Mouse (Mus musculus) embryonic facial prominence, embryonic 15.5 days (tissue): ENCODE measurements around the gene Sesn2. TPM values are rescaled to one million over a fixed set of nuclear protein-coding genes. Genes with fewer than 3 reads are reported as not detected.

Source experiments
- ATAC-seq: fragments of 200-750 bp; cut with Nextera tagmentation; 2 replicates; pipeline ENCODE4 v1.8.0; 2017; ENCODE audit warnings: low read depth, moderate TSS enrichment; ENCODE audit not compliant: insufficient number of reproducible peaks, low FRiP score, low TSS enrichment
- H3K27ac ChIP-seq: fragments of 300-500 bp; sonication (generic); replicated peaks from 2 replicates; pipeline ENCODE4 v1.5.1; 2015; ENCODE audit warnings: mild to moderate bottlenecking, inconsistent platforms
- H3K27me3 ChIP-seq: fragments of 300-500 bp; sonication (generic); 2 replicates; pipeline ENCODE4 v1.6.1; 2015; ENCODE audit warnings: inconsistent platforms
- H3K36me3 ChIP-seq: fragments of 300-500 bp; sonication (generic); 2 replicates; pipeline ENCODE4 v1.6.1; 2015; ENCODE audit warnings: mild to moderate bottlenecking, inconsistent platforms
- H3K4me1 ChIP-seq: fragments of 300-500 bp; sonication (generic); 2 replicates; pipeline ENCODE4 v1.6.1; 2015; ENCODE audit warnings: inconsistent platforms
- H3K4me2 ChIP-seq: fragments of 300-500 bp; sonication (generic); replicated peaks from 2 replicates; pipeline ENCODE4 v1.6.1; 2015; ENCODE audit warnings: mild to moderate bottlenecking, inconsistent platforms
- H3K4me3 ChIP-seq: fragments of 300-500 bp; sonication (generic); replicated peaks from 2 replicates; pipeline ENCODE4 v1.5.1; 2015; ENCODE audit warnings: mild to moderate bottlenecking, inconsistent platforms
- H3K9ac ChIP-seq: fragments of 300-500 bp; sonication (generic); 2 replicates; pipeline ENCODE4 v1.6.1; 2015; ENCODE audit warnings: inconsistent platforms
- H3K9me3 ChIP-seq: fragments of 300-500 bp; sonication (generic); replicated peaks from 2 replicates; pipeline ENCODE4 v1.6.1; 2016; ENCODE audit warnings: inconsistent platforms
- WGBS: fragments of 180-500 bp; shearing (Covaris S2); methylation state at CpG from one replicate; pipeline ENCODE4 v1.1.7; 2015; 5-methylcytosine and 5-hydroxymethylcytosine counted together
- polyA plus RNA-seq: library from polyadenylated mRNA; unstranded; fragments of >200 nt; fragmentation: Nextera tagmentation; extraction: Ambion mirVana; gene quantifications from 2 replicates; pipeline ENCODE4 v1.2.1, GENCODE M21; 2015

The Sesn2 gene
- polyA plus RNA-seq, 1 experiment from 2014 or later: 12.0 TPM

DNA sequence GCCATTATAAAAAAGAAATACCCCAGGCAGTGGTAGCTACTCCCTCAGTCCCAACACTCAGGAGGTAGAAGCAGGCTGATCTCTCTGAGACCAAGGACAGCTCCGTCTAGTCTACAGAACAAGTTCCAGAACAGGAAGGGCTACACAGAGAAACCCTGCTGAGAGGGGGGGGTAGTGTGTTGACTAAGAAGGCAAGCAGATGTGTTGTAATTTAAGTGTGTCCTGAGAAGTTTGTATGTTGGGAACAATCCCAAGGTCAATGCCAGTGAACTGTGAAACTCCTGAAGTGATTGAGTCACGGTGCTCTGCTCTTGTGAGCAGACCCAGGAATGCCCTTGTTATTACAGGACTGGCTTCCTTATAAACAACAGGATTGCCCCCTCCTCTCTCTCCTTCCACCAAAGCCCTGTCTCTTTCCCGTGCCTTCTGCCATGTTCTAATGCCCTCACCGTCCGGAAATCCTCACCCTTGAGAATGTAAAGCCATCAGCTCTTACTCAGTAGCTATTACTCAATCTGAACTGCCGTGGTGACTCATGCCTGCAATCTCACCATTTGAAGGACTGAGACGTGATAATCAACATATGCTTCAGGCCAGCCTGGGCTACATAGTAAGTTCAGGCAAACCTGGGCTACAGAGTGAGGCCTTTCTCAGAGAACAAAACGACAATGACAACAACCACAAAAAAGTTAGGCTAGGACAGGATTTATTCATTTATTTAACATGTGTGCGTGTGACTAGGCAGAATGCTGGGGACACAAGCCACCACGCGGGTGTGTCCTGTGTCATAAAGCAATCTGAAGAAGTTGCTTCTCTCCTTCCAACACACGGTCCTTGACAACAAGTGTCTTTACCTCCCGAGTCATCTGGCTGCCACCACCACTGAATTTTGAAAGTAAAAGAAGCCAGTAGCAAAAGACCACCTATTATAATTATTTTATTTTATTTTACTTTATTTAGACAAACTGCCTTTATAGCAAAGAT is 34.1 kb downstream of the Sesn2 start:
- H3K9me3 ChIP-seq: no peaks in the 10 kb centered on the region
- H3K4me3 ChIP-seq: no peak overlapping the region
- H3K27me3 ChIP-seq: no peaks in the 10 kb centered on the region
- H3K9ac ChIP-seq: no peak overlapping the region
- H3K27ac ChIP-seq: no peak overlapping the region
- no peak overlapping the region for H3K4me2 ChIP-seq
- no peaks in the 10 kb centered on the region for H3K36me3 ChIP-seq
- WGBS: 75% methylated on average over 13 of the region's 13 CpGs
- no peak for ATAC-seq
- H3K4me1 ChIP-seq: no peaks in the 10 kb centered on the region

DNA sequence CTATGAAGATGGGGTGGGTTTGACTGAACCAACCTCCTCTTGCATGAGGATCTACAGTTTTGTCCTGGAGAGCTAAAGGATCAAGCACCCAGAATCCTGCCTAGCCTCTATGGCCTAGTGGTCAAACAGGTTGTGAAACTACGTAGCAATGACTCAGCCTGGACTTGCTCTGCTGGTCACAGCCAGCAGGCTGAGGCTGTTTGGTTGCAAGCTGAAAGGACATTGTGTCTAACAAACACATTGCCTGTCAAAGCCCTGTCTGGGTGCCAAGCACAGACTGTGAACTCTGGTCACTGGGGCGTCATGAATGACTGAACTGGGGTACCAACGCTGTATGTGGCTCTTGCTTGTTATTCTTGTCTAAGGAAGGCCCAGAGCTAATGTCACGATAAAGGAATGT is 35.7 kb downstream of the Sesn2 start:
- no peaks in the 10 kb centered on the region for H3K4me1 ChIP-seq
- no peaks in the 10 kb centered on the region for H3K9me3 ChIP-seq
- H3K27ac ChIP-seq: no peak overlapping the region
- no peaks in the 10 kb centered on the region for H3K27me3 ChIP-seq
- H3K4me2 ChIP-seq: no peak overlapping the region
- 75% methylated on average over 4 of the region's 4 CpGs for WGBS
- H3K4me3 ChIP-seq: no peak overlapping the region
- H3K36me3 ChIP-seq: no peaks in the 10 kb centered on the region
- no peak for ATAC-seq
- no peak overlapping the region for H3K9ac ChIP-seq

GRCm38 (mm10) chr4:132473411-132473810 is 36.9 kb downstream of the Sesn2 start:
- Histone ChIP-seq H3K27me3 (no peaks in the 10 kb centered on the region), H3K36me3 (no peaks in the 10 kb centered on the region), H3K9ac (no peak overlapping the region), H3K27ac (no peak overlapping the region), H3K4me1 (no peaks in the 10 kb centered on the region), H3K4me2 (no peak overlapping the region), H3K4me3 (no peak overlapping the region), H3K9me3 (no peaks in the 10 kb centered on the region)
- WGBS: 89% methylated on average over 9 of the region's 9 CpGs
- ATAC-seq: no peak

GRCm38 (mm10) chr4:132469873-132470272 is 40.4 kb downstream of the Sesn2 start:
- H3K4me1 ChIP-seq: no peaks in the 10 kb centered on the region
- no peak overlapping the region for H3K4me2 ChIP-seq
- no peaks in the 10 kb centered on the region for H3K27me3 ChIP-seq
- H3K36me3 ChIP-seq: no peaks in the 10 kb centered on the region
- no peaks in the 10 kb centered on the region for H3K9me3 ChIP-seq
- H3K27ac ChIP-seq: no peak overlapping the region
- H3K9ac ChIP-seq: no peak overlapping the region
- 1% methylated on average over 3 of the region's 3 CpGs for WGBS
- ATAC-seq: no peak
- no peak overlapping the region for H3K4me3 ChIP-seq

GRCm38 (mm10) chr4:132464255-132464613 is 46.1 kb downstream of the Sesn2 start:
- H3K4me3 ChIP-seq: peak overlapping the region; percentile 84
- 2% methylated on average over 5 of the region's 5 CpGs for WGBS
- H3K4me1 ChIP-seq: peaks cover 16% of the 10 kb centered on the region
- ATAC-seq: no peak
- peak overlapping the region; percentile 9 for H3K9ac ChIP-seq
- H3K27ac ChIP-seq: peak overlapping the region; percentile 78; the same call in 1 of the 2 replicates
- no peaks in the 10 kb centered on the region for H3K9me3 ChIP-seq
- no peaks in the 10 kb centered on the region for H3K27me3 ChIP-seq
- H3K36me3 ChIP-seq: peaks cover 17% of the 10 kb centered on the region
- peak overlapping the region; percentile 77 for H3K4me2 ChIP-seq

GRCm38 (mm10) chr4:132463430-132464254 is 46.7 kb downstream of the Sesn2 start, which contains the start of gene Med18:
TSS of gene Med18 (minus strand) at chr4:132463921.
- WGBS: under 1% methylated on average over 44 of the region's 44 CpGs
- Histone ChIP-seq H3K36me3 (peaks cover 19% of the 10 kb centered on the region), H3K9me3 (no peaks in the 10 kb centered on the region), H3K4me2 (peak within 1 kb of the TSS; percentile 77), H3K4me3 (peak within 1 kb of the TSS; percentile 84), H3K9ac (peak within 1 kb of the TSS; percentile 81), H3K4me1 (peaks cover 16% of the 10 kb centered on the region), H3K27ac (peak within 1 kb of the TSS; percentile 78), H3K27me3 (no peaks in the 10 kb centered on the region)
- peak; percentile 89 for ATAC-seq

DNA sequence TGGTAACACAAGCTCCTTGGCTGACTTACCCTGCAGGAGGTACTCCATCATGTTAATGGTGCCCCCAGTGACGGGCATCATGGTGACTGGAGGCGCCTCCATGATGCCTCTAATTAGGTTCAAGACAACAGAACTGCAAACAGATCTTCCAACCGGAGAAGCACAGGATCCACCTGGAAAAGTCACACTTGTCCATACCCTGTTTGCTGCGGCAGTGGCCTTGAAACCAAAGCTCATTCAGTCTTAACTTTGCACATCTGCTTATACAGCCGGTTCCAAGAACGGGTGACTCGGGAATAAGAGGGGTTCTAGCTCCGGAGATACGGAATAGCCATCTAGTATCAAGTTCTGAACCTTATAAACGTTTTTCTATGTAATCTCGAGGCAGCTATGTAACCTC is 47.5 kb downstream of the Sesn2 start:
- H3K4me2 ChIP-seq: peak overlapping the region; percentile 77
- H3K4me1 ChIP-seq: peaks cover 16% of the 10 kb centered on the region
- no peak overlapping the region; the same call in 1 of the 2 replicates for H3K27ac ChIP-seq
- WGBS: 7% methylated on average over 11 of the region's 11 CpGs
- no peaks in the 10 kb centered on the region for H3K9me3 ChIP-seq
- ATAC-seq: no peak
- H3K27me3 ChIP-seq: no peaks in the 10 kb centered on the region
- H3K9ac ChIP-seq: peak overlapping the region; percentile 81
- H3K36me3 ChIP-seq: peaks cover 26% of the 10 kb centered on the region
- peak overlapping the region; percentile 84 for H3K4me3 ChIP-seq

DNA sequence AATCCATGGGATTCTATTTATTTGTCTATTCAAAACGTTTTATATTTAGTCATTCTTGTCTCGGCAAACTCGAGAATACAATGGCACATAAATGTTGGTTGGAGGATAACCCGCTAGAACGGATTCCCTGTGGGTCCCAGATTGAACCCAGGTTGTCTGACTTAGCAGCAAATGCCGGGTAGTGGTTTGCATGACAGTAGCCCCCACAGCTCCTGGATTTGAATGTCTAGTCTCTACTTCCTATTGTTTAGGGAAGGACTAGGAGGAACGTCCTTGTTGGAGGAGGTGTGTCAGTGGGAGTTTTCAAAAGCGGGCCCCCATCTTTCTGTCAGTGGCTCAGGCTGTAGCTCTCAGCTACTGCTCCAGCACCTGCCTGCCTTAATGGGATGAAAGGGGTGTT is 50.1 kb downstream of the Sesn2 start:
- no peak overlapping the region for H3K27ac ChIP-seq
- H3K27me3 ChIP-seq: no peaks in the 10 kb centered on the region
- no peak overlapping the region for H3K4me2 ChIP-seq
- WGBS: 90% methylated on average over 8 of the region's 8 CpGs
- no peak overlapping the region for H3K9ac ChIP-seq
- H3K4me3 ChIP-seq: no peak overlapping the region
- ATAC-seq: no peak
- H3K4me1 ChIP-seq: peaks cover 16% of the 10 kb centered on the region
- no peaks in the 10 kb centered on the region for H3K9me3 ChIP-seq
- H3K36me3 ChIP-seq: peaks cover 37% of the 10 kb centered on the region

DNA sequence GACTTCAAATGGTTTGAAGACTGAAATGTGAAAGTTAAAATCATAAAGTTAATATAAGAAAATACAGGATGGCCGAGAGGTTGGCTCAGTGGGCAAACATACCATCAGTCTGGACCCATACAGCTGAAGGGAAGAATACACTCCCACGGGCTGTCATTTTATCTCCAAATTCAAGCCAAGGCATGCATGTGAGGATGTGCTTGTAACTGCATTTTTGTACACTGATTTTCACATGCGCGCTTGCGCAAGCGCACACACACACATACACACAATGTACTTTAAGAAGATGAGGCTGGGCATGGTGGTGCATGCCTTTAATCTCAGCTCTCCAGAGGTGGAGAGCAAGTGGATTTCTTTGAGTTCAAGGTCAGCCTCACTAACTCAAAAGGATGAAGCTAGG is 54.7 kb downstream of the Sesn2 start:
- 73% methylated on average over 6 of the region's 6 CpGs for WGBS
- no peak overlapping the region for H3K4me3 ChIP-seq
- H3K27me3 ChIP-seq: no peaks in the 10 kb centered on the region
- H3K27ac ChIP-seq: peak overlapping the region; percentile 85
- H3K9ac ChIP-seq: no peak overlapping the region
- no peaks in the 10 kb centered on the region for H3K9me3 ChIP-seq
- no peaks in the 10 kb centered on the region for H3K4me1 ChIP-seq
- no peak overlapping the region; the same call in 1 of the 2 replicates for H3K4me2 ChIP-seq
- peaks cover 34% of the 10 kb centered on the region for H3K36me3 ChIP-seq
- no peak for ATAC-seq

DNA sequence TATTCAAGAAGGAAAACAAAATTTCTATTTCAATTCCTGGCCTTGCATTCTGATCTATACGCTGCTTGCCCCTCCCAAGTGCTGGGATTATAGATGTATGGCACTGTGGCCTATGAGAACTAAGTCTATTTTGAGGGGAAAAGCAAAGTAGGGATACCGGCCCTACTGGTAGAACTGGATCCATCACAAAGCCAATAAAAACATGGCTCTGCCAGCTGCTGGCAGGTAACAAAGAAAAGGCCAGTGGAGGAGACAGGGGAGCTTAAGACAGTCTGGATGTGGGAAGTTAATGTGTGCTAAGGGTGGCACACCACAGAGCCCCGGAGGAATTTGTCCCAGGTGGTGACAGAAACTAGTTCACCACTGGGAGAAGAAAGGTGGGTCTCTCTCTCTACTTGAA is 55.2 kb downstream of the Sesn2 start:
- no peak overlapping the region for H3K9ac ChIP-seq
- peak; percentile 70; the same call in 1 of the 2 replicates for ATAC-seq
- H3K4me1 ChIP-seq: no peaks in the 10 kb centered on the region
- peak overlapping the region; percentile 85 for H3K27ac ChIP-seq
- no peaks in the 10 kb centered on the region for H3K9me3 ChIP-seq
- no peaks in the 10 kb centered on the region for H3K27me3 ChIP-seq
- no peak overlapping the region for H3K4me3 ChIP-seq
- no peak overlapping the region; the same call in 1 of the 2 replicates for H3K4me2 ChIP-seq
- peaks cover 30% of the 10 kb centered on the region for H3K36me3 ChIP-seq
- 63% methylated on average over 3 of the region's 3 CpGs for WGBS

DNA sequence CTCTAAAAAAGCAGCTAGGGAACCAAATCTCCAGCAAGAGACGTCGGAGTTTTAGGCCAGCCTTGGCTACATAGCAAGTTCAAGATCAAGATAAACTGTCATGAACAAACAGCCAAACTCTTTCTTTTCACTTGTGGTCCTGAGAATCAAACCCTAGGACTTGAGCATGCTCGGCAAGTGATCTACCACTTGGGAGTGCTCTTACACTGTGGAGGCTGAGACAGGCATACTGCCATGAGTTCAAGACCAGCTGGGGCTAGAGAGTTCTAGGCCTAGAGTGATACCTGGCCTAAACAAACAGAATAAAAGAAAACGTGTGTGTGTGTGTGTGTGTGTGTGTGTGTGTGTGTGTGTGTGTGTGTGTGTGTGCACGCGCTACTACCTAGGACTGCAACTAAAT is 56.1 kb downstream of the Sesn2 start:
- Histone ChIP-seq H3K27me3 (no peaks in the 10 kb centered on the region), H3K9me3 (no peaks in the 10 kb centered on the region), H3K4me3 (no peak overlapping the region), H3K4me2 (no peak overlapping the region), H3K27ac (no peak overlapping the region), H3K4me1 (no peaks in the 10 kb centered on the region), H3K9ac (no peak overlapping the region), H3K36me3 (peaks cover 20% of the 10 kb centered on the region)
- WGBS: 82% methylated on average over 5 of the region's 6 CpGs
- ATAC-seq: no peak
